24 mouse cellular contexts compared by ENCODE assay signal in the genomic region with DNA sequence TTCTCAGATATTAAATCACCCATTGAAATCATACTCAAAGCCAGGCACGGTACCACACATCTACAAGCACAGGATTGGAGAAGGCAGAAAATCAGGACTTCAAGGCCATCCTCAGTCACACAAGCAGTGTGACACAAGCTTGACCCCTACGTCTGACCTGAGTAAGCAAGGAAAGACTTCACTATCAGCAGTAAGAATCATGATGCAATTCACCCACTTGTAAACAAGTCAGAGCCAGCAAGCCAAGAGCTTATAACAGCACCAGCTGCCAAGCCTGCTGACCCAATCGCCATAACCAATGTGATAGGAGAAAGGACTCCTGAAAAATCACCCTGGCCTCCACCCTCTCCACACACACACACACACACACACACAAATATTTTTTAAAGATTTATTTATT. TPM values are rescaled to one million over a fixed set of nuclear protein-coding genes. Genes with fewer than 3 reads are reported as not detected.
DNase-seq lines count a peak whose midpoint lies in the region; ATAC-seq and TF ChIP-seq lines count a peak whose summit lies in the region.
"Had no signal": no experiment of that assay in that cellular context is flagged by ENCODE, and none has a peak within 500 bp of the region (broad histone marks: within the 10 kb centered on the region; RNA-seq: fewer than 3 reads in every experiment).

No protein-coding gene starts in this region.

- peak; percentile 66 for DNase-seq in kidney, adult 2 months
- DNase-seq in lung, postnatal 25 days (ENCODE audit: low spot score) = peak; percentile 4
- DNase-seq in lung, adult 18-20 months = no peak
- peak; percentile 8 to 20 for DNase-seq in adrenal gland, postnatal 36 days
- DNase-seq in left cerebral cortex, adult 11 months (ENCODE audit: low spot score) = no peak
- no peak for DNase-seq in heart, adult 11 months
- DNase-seq: cerebellum, adult 11 months; cerebellum, postnatal 25 days; heart, postnatal 14 days; left cerebral cortex, postnatal 4 days; liver; midbrain, embryonic 14.5 days; right cerebral cortex, adult 18-20 months had no signal

- TF ChIP-seq POLR2A in kidney, adult 2 months (IDR thresholded peaks at IDR 0.05; ENCODE audit: low read depth, low read length) = no peak

- WGBS in kidney, adult 2 months = 71% methylated on average over 3 of the region's 3 CpGs
- WGBS in kidney, embryonic 16.5 days = 74% methylated on average over 3 of the region's 3 CpGs

- no peak for TF ChIP-seq CTCF in kidney, adult 2 months (conservative IDR thresholded peaks at IDR 0.05; ENCODE audit: insufficient read depth, insufficient read length, low read depth, low read length)

- no peaks in the 10 kb centered on the region for H3K9me3 ChIP-seq in kidney, embryonic 16.5 days (ENCODE audit: low read length)
- H3K9me3 ChIP-seq: embryonic facial prominence, embryonic 15.5 days; heart, embryonic 12.5 days; hindbrain, embryonic 13.5 days; lung, embryonic 15.5 days; megakaryocyte, embryonic 14.5 days; neural tube, embryonic 13.5 days had no signal

- no peak for ATAC-seq in kidney, embryonic 16.5 days (ENCODE audit: low FRiP score, low TSS enrichment)
- ATAC-seq: activated CD4-positive, CD25-positive, alpha-beta regulatory T cell, adult 4 months; forebrain, embryonic 16.5 days; inflammation-experienced regulatory T-cells, adult 6 months had no signal

- H3K4me1 ChIP-seq in kidney, adult 2 months (ENCODE audit: control insufficient read depth, insufficient read depth, low read length) = no peaks in the 10 kb centered on the region; the same call in 1 of the 2 replicates
- no peaks in the 10 kb centered on the region for H3K4me1 ChIP-seq in kidney, embryonic 16.5 days (ENCODE audit: insufficient read depth, low read length)
- H3K4me1 ChIP-seq: embryonic facial prominence, embryonic 15.5 days; heart, embryonic 12.5 days; hindbrain, embryonic 13.5 days; lung, embryonic 15.5 days; megakaryocyte, embryonic 14.5 days; neural tube, embryonic 13.5 days had no signal

- H3K4me2 ChIP-seq in kidney, embryonic 16.5 days (replicated peaks; ENCODE audit: low read depth, low read length) = no peak overlapping the region
- H3K4me2 ChIP-seq: embryonic facial prominence, embryonic 15.5 days; heart, embryonic 12.5 days; hindbrain, embryonic 13.5 days; lung, embryonic 15.5 days; neural tube, embryonic 13.5 days had no signal

- H3K9ac ChIP-seq in kidney, embryonic 16.5 days (replicated peaks; ENCODE audit: low read length) = no peak overlapping the region
- H3K9ac ChIP-seq: embryonic facial prominence, embryonic 15.5 days; heart, embryonic 12.5 days; hindbrain, embryonic 13.5 days; lung, embryonic 15.5 days; neural tube, embryonic 13.5 days had no signal

- H3K27me3 ChIP-seq in kidney, adult 2 months (replicated peaks; ENCODE audit: control insufficient read depth, insufficient read depth, low read length) = no peaks in the 10 kb centered on the region
- no peaks in the 10 kb centered on the region for H3K27me3 ChIP-seq in kidney, embryonic 16.5 days (ENCODE audit: insufficient read depth, low read length)
- H3K27me3 ChIP-seq: embryonic facial prominence, embryonic 15.5 days; heart, embryonic 12.5 days; hindbrain, embryonic 13.5 days; lung, embryonic 15.5 days; megakaryocyte, embryonic 14.5 days; neural tube, embryonic 13.5 days had no signal

- no peak overlapping the region for H3K4me3 ChIP-seq in kidney, adult 2 months (ENCODE audit: insufficient read depth, low read depth, low read length)
- no peak overlapping the region for H3K4me3 ChIP-seq in kidney, embryonic 16.5 days (ENCODE audit: low read length)
- H3K4me3 ChIP-seq: embryonic facial prominence, embryonic 15.5 days; heart, embryonic 12.5 days; hindbrain, embryonic 13.5 days; left cerebral cortex, adult 2 months; lung, embryonic 15.5 days; megakaryocyte, embryonic 14.5 days; neural tube, embryonic 13.5 days had no signal

- H3K27ac ChIP-seq in kidney, adult 2 months (ENCODE audit: insufficient read depth, low read depth, low read length) = peak overlapping the region; percentile 86
- H3K27ac ChIP-seq in kidney, embryonic 16.5 days (ENCODE audit: low read length) = no peak overlapping the region
- H3K27ac ChIP-seq: embryonic facial prominence, embryonic 15.5 days; hindbrain, embryonic 13.5 days; left cerebral cortex, adult 2 months; lung, embryonic 15.5 days; neural tube, embryonic 13.5 days had no signal

- peaks cover 3% of the 10 kb centered on the region; the same call in 1 of the 2 replicates for H3K36me3 ChIP-seq in kidney, adult 2 months (ENCODE audit: control insufficient read depth, insufficient read depth, low read length)
- peaks cover 20% of the 10 kb centered on the region for H3K36me3 ChIP-seq in kidney, embryonic 16.5 days (ENCODE audit: insufficient read depth, low read length)

RNA-seq across cellular contexts. Expression of gene Wdr70, which starts 10.3 kb away (rescaled TPM):
- 8.8 and 13.5 TPM in 2 replicates for polyA plus RNA-seq in kidney, adult 2 months (2012; rRNA removed)
- polyA plus RNA-seq in kidney, embryonic 16.5 days (2015; fragmentation: Nextera tagmentation; extraction: Ambion mirVana) = 60.2 and 60.5 TPM in 2 replicates
- 10 to 100 TPM; 28.0 to 34.8 TPM for total RNA-seq in adrenal gland, postnatal 36 days (2021)

RNA-seq across cellular contexts. Expression of gene Nup155, which starts 20.4 kb away (rescaled TPM):
- polyA plus RNA-seq in kidney, adult 2 months (2012; rRNA removed) = 5.1 and 5.5 TPM in 2 replicates
- 19.4 and 20.0 TPM in 2 replicates for polyA plus RNA-seq in kidney, embryonic 16.5 days (2015; fragmentation: Nextera tagmentation; extraction: Ambion mirVana)
- total RNA-seq in adrenal gland, postnatal 36 days (2021) = 10 to 100 TPM; 18.9 to 19.3 TPM

Comparison
In these comparisons a context has a peak if more than half of its experiments do, and no peak if none do; other contexts are left out.
1. DNase-seq: peak in kidney, adult 2 months (single experiment), lung, postnatal 25 days (single experiment) and adrenal gland, postnatal 36 days (2 of 2); none in lung, adult 18-20 months (0 of 2), left cerebral cortex, adult 11 months (single experiment) and heart, adult 11 months (single experiment).